Mouse (Mus musculus): Measurements from ENCODE around the gene Large1. TPM values are rescaled to one million over a fixed set of nuclear protein-coding genes. Genes with fewer than 3 reads are reported as not detected.

The Large1 gene
- polyA plus RNA-seq, 1 experiment from 2014 or later = 4.2 TPM

DNA sequence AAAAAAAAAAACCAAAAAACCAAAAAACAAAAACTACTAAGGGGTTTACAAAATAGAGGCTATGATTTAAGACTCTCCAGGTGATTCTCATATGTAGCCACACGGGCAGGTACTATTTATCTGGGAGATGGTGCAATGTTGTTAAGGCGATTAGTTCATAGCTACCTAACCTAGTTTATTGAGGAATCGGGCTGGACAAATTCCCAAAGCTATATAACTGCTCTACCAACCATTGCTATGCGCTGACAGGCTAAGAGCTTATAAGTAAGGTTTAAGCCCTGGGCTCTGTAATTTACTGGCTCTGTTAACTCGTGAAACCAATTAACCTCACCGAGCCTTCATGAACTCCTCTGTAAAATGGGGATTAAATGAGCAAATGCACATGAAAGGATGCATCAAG lies 451.7 kb downstream of the Large1 start:
- H3K9me3 ChIP-seq (replicated peaks; ENCODE audit: low read length) = no peaks in the 10 kb centered on the region
- no peak overlapping the region for H3K4me2 ChIP-seq (ENCODE audit: low read length)
- no peak for DNase-seq (ENCODE audit: low spot score)
- H3K9ac ChIP-seq (ENCODE audit: low read depth, low read length) = no peak overlapping the region
- no peaks in the 10 kb centered on the region for H3K27me3 ChIP-seq (ENCODE audit: insufficient read depth, low read length)
- H3K4me3 ChIP-seq (replicated peaks; ENCODE audit: low read depth, low read length) = no peak overlapping the region
- H3K4me1 ChIP-seq (replicated peaks; ENCODE audit: insufficient read depth, low read length) = no peaks in the 10 kb centered on the region
- ATAC-seq (replicated peaks; ENCODE audit: low FRiP score, low read depth) = no peak
- H3K36me3 ChIP-seq (ENCODE audit: insufficient read depth, low read length) = no peaks in the 10 kb centered on the region
- WGBS = 82% methylated on average over 6 of the region's 6 CpGs
- no peak overlapping the region for H3K27ac ChIP-seq
- TF ChIP-seq CTCF (IDR thresholded peaks at IDR 0.05; ENCODE audit: low read depth) = no peak

DNA sequence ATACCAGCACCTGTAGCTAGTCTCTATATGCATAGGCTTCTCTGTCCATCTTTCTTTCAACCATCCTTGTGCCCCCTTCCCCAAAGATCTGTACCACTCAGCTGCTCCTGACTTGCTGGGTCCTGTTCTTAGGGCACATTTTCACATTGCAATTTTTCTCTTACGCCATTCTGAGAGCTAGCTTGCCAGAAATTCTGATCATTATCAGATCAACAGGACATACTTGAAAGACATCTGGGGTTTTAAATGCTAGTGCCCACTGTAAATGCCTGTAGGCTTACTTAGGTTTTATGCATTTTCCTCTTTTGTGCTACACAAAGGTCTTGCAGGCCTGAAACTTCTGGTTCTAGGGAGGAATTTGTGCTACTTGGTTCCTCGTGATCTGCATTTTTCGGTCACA lies 454.0 kb downstream of the Large1 start:
- Histone ChIP-seq H3K27ac (no peak overlapping the region), H3K9me3 (replicated peaks; ENCODE audit: low read length) (no peaks in the 10 kb centered on the region), H3K4me2 (ENCODE audit: low read length) (no peak overlapping the region), H3K36me3 (ENCODE audit: insufficient read depth, low read length) (no peaks in the 10 kb centered on the region), H3K4me1 (replicated peaks; ENCODE audit: insufficient read depth, low read length) (no peaks in the 10 kb centered on the region), H3K27me3 (ENCODE audit: insufficient read depth, low read length) (no peaks in the 10 kb centered on the region), H3K9ac (ENCODE audit: low read depth, low read length) (no peak overlapping the region), H3K4me3 (replicated peaks; ENCODE audit: low read depth, low read length) (no peak overlapping the region)
- ATAC-seq (replicated peaks; ENCODE audit: low FRiP score, low read depth) (no peak), DNase-seq (ENCODE audit: low spot score) (no peak)
- 93% methylated on average over 3 of the region's 3 CpGs for whole genome bisulfite sequencing
- TF ChIP-seq CTCF (IDR thresholded peaks at IDR 0.05; ENCODE audit: low read depth) = no peak

DNA sequence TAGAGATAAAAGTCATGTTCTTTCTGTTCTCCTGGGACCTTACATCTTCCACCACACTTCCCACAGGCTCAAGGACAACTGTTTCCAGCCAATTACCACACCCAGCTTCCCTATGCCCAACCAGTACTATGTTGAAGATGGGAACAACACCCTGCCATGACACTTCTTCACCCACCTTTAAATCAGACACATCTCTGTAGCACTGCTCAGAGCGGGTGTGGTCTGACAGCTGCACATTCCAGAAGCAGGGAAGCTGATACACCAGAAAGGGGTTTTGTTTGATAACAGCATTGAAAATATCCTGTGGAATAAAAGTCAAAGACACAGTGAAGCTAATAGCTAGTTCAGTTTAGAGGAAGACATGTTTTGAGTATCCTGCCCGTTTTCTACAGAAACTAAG lies 470.3 kb downstream of the Large1 start:
- DNase-seq (ENCODE audit: low spot score) = no peak
- Histone ChIP-seq H3K9ac (ENCODE audit: low read depth, low read length) (no peak overlapping the region), H3K4me3 (replicated peaks; ENCODE audit: low read depth, low read length) (no peak overlapping the region), H3K27ac (no peak overlapping the region), H3K9me3 (replicated peaks; ENCODE audit: low read length) (no peaks in the 10 kb centered on the region), H3K36me3 (ENCODE audit: insufficient read depth, low read length) (no peaks in the 10 kb centered on the region), H3K4me2 (ENCODE audit: low read length) (no peak overlapping the region), H3K27me3 (ENCODE audit: insufficient read depth, low read length) (no peaks in the 10 kb centered on the region), H3K4me1 (replicated peaks; ENCODE audit: insufficient read depth, low read length) (no peaks in the 10 kb centered on the region)
- no peak for TF ChIP-seq CTCF (IDR thresholded peaks at IDR 0.05; ENCODE audit: low read depth)
- ATAC-seq (replicated peaks; ENCODE audit: low FRiP score, low read depth) = no peak
- 94% methylated on average over 2 of the region's 2 CpGs for WGBS

DNA sequence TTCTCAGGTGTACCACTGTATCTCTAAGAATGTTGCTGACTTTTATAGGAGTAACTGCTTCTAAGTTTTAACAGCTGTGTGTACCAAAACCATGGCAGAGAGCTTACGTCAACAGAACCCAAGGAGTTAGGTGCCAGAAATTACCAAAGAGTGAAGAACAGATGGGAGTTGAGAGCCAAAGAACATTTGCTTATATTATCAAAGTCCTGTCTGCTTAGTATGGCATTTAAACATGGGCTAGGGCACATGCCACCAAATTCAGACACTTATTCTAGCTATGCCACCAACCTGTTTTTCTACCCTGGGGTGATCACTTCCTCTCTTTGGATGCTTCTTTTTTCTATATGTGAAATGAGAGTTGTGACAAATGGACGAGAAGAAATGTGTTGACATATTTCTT lies 479.9 kb downstream of the Large1 start:
- no peak for TF ChIP-seq CTCF (IDR thresholded peaks at IDR 0.05; ENCODE audit: low read depth)
- Histone ChIP-seq H3K36me3 (ENCODE audit: insufficient read depth, low read length) (no peaks in the 10 kb centered on the region), H3K4me3 (replicated peaks; ENCODE audit: low read depth, low read length) (no peak overlapping the region), H3K27me3 (ENCODE audit: insufficient read depth, low read length) (no peaks in the 10 kb centered on the region), H3K4me2 (ENCODE audit: low read length) (no peak overlapping the region), H3K9me3 (replicated peaks; ENCODE audit: low read length) (no peaks in the 10 kb centered on the region), H3K4me1 (replicated peaks; ENCODE audit: insufficient read depth, low read length) (no peaks in the 10 kb centered on the region), H3K27ac (no peak overlapping the region), H3K9ac (ENCODE audit: low read depth, low read length) (no peak overlapping the region)
- DNase-seq (ENCODE audit: low spot score) (no peak), ATAC-seq (replicated peaks; ENCODE audit: low FRiP score, low read depth) (no peak)
- whole genome bisulfite sequencing = 93% methylated on average over 2 of the region's 2 CpGs

DNA sequence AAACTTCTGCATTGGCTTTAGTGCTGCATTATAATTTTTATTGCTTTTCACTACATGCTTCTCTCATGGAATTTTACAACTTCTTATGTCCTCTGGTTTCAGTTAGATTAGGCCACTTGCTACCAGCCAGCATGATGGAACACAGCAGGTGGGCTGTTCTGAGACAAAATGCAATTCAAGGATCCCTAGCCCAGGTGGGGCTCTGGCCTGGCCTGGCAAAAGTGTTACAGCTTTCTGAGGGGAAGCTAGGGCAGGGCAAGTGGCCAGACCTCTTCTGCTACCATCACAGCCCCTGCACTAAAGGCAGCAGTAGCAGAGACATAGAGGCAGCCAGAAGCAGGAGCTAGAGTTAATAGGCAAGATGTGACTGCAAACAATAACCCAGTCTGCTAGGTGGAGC lies 506.5 kb downstream of the Large1 start:
- Histone ChIP-seq H3K4me3 (replicated peaks; ENCODE audit: low read depth, low read length) (no peak overlapping the region), H3K4me2 (ENCODE audit: low read length) (no peak overlapping the region), H3K36me3 (ENCODE audit: insufficient read depth, low read length) (no peaks in the 10 kb centered on the region), H3K9ac (ENCODE audit: low read depth, low read length) (no peak overlapping the region), H3K27me3 (ENCODE audit: insufficient read depth, low read length) (no peaks in the 10 kb centered on the region), H3K9me3 (replicated peaks; ENCODE audit: low read length) (no peaks in the 10 kb centered on the region), H3K4me1 (replicated peaks; ENCODE audit: insufficient read depth, low read length) (no peaks in the 10 kb centered on the region), H3K27ac (no peak overlapping the region)
- no peak for TF ChIP-seq CTCF (IDR thresholded peaks at IDR 0.05; ENCODE audit: low read depth)
- ATAC-seq (replicated peaks; ENCODE audit: low FRiP score, low read depth) (no peak), DNase-seq (ENCODE audit: low spot score) (no peak)

DNA sequence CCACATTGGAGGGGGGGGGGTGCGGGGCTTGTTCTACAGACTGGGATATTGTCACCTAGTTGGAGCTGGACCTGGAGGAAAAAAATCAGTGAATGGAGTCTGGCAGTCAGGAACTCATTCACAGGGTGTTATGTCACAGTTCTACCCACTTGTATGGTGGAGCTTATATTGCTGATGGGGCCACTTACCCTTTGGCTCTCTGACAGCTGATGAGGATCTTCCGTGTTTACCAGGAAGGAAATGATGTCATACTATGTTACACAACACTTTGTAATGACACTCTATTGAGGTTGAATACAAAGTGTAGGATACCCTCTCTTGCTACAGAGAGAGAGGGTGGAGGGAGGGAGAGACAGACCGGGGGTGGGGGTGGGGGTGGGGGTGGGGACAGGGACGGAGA lies 517.5 kb downstream of the Large1 start:
- 74% methylated on average over 4 of the region's 4 CpGs for WGBS

DNA sequence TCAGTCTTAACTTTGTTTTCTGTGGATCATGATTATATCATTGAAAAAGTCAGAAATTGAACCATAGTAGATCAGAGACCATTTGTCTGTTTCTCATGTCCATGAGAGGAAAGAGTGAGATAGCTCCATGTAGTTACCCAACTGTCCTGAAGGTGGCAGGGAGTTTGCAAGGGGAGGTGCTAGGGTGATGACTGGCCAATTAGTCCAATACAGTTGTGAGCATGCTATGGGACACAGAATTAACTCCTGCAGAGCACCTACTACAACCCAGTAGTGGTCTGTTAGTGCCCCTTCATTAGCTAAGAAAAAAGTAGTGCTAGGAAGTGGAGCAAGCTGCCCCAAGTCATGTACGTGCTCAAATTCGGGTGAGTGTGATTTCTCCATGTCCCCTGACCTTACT lies 520.2 kb downstream of the Large1 start:
- DNase-seq (ENCODE audit: low spot score) (no peak), ATAC-seq (replicated peaks; ENCODE audit: low FRiP score, low read depth) (no peak)
- H3K9ac ChIP-seq (ENCODE audit: low read depth, low read length) = no peak overlapping the region
- H3K4me2 ChIP-seq (ENCODE audit: low read length) = no peak overlapping the region
- no peak overlapping the region for H3K27ac ChIP-seq
- no peaks in the 10 kb centered on the region for H3K9me3 ChIP-seq (replicated peaks; ENCODE audit: low read length)
- H3K27me3 ChIP-seq (ENCODE audit: insufficient read depth, low read length) = no peaks in the 10 kb centered on the region
- WGBS = 71% methylated on average over 2 of the region's 2 CpGs
- no peak overlapping the region for H3K4me3 ChIP-seq (replicated peaks; ENCODE audit: low read depth, low read length)
- no peaks in the 10 kb centered on the region for H3K4me1 ChIP-seq (replicated peaks; ENCODE audit: insufficient read depth, low read length)
- peak; percentile 38; the same call in 1 of the 2 replicates for TF ChIP-seq CTCF (IDR thresholded peaks at IDR 0.05; ENCODE audit: low read depth)
- H3K36me3 ChIP-seq (ENCODE audit: insufficient read depth, low read length) = no peaks in the 10 kb centered on the region

More for the DNA sequence above, 517.5 kb downstream of the Large1 start:
- Histone ChIP-seq H3K4me2 (ENCODE audit: low read length) (no peak overlapping the region), H3K36me3 (ENCODE audit: insufficient read depth, low read length) (no peaks in the 10 kb centered on the region), H3K27me3 (ENCODE audit: insufficient read depth, low read length) (no peaks in the 10 kb centered on the region), H3K4me3 (replicated peaks; ENCODE audit: low read depth, low read length) (no peak overlapping the region), H3K9me3 (replicated peaks; ENCODE audit: low read length) (no peaks in the 10 kb centered on the region), H3K9ac (ENCODE audit: low read depth, low read length) (no peak overlapping the region), H3K4me1 (replicated peaks; ENCODE audit: insufficient read depth, low read length) (no peaks in the 10 kb centered on the region), H3K27ac (no peak overlapping the region)
- ATAC-seq (replicated peaks; ENCODE audit: low FRiP score, low read depth) (0 out of 2 replicates have a peak, but pooled peaks have one; percentile 21), DNase-seq (ENCODE audit: low spot score) (no peak)
- TF ChIP-seq CTCF (IDR thresholded peaks at IDR 0.05; ENCODE audit: low read depth) = no peak
